Mouse (Mus musculus): ENCODE results near the gene Kpna3. TPM values are rescaled to one million over a fixed set of nuclear protein-coding genes. Genes with fewer than 3 reads are reported as not detected.
A peak's percentile ranks its signal among the peaks of the same experiment; 100 is the strongest.

The Kpna3 gene
- total RNA-seq, 2 experiments from 2014 or later = 56.1 to 59.5 TPM

- DNase-seq = no peak
Observed at GRCm38 (mm10) chr14:61320765-61321164, 118.9 kb downstream of the Kpna3 start.

- peak; percentile 30 to 65 for DNase-seq
Observed at GRCm38 (mm10) chr14:61316861-61317260, 122.8 kb downstream of the Kpna3 start.

Other genes starting within 250 kb of the Kpna3 start
- 100 to 1,000 TPM; 181 to 202 TPM for gene Sgcg, start 181.4 kb downstream of the Kpna3 start, total RNA-seq (2021)
- gene Arl11, start 130.1 kb downstream of the Kpna3 start, total RNA-seq (2021) = 1 to 10 TPM in 1 of 2 experiments, under 1 TPM in 1; 0.75 to 1.3 TPM
- gene Ebpl, start 79.4 kb downstream of the Kpna3 start, total RNA-seq (2021) = 1 to 10 TPM; 1.1 to 1.7 TPM
- 10 to 100 TPM; 57.3 to 57.8 TPM for gene Spryd7, start 117.0 kb upstream of the Kpna3 start, total RNA-seq (2021)
- gene Trim13, start 158.4 kb upstream of the Kpna3 start, total RNA-seq (2021) = 1 to 10 TPM; 7.0 to 7.3 TPM
- under 1 TPM; 0.25 to 0.26 TPM for gene Kcnrg, start 167.6 kb upstream of the Kpna3 start, total RNA-seq (2021)